Mouse (Mus musculus) thymus, adult 2 months (tissue): ENCODE data around the gene Ptpn6.

Experiments used
- CTCF ChIP-seq: fragments of 200-500 bp; IDR thresholded peaks from 2 replicates; pipeline ENCODE4 v1.5.1; 2012; ENCODE audit warnings: mild to moderate bottlenecking, control low read depth, low read length, moderate library complexity, borderline replicate concordance; ENCODE audit not compliant: control insufficient read depth, poor library complexity, insufficient read depth; ENCODE audit errors: extremely low read depth
- POLR2A ChIP-seq: fragments of 200-500 bp; IDR thresholded peaks from 2 replicates; pipeline ENCODE4 v1.6.1; 2012; ENCODE audit warnings: mild to moderate bottlenecking, low read length, control low read depth, moderate library complexity; ENCODE audit not compliant: control insufficient read depth, poor library complexity, insufficient read depth; ENCODE audit errors: extremely low read depth

GRCm38 (mm10) chr6:124718703-124719102, 19.8 kb downstream of the Ptpn6 start:
- no peak for TF ChIP-seq POLR2A
- TF ChIP-seq CTCF, result no peak
